Mouse (Mus musculus) embryo, embryonic 10 days (tissue): ENCODE results near the gene Fgfr2.

Experiments
- DNase-seq: peaks from one replicate; pipeline ENCODE4 v3.0.0-alpha.2; 2015; ENCODE audit warnings: low spot score

Fgfr2 gene

DNA sequence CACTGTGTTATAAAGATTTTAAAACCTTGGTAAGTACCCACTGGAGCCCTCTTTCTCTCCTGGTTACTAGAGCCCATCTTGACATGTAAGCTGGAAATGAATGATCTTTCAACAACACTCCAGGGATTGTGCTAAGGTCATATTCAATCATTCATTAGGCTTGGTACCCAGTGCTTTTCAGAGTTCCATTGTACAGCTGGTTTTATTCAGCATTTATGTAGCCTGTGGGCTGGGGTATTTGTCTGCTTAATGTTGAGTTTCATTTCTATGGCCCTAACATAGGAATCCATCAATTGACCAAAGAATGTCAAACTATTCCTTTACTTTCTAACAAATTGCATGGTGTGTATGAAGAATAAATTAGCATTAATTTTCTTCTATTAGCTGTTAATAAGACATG is 299.3 kb downstream of the Fgfr2 start:
- DNase-seq: no peak

DNA sequence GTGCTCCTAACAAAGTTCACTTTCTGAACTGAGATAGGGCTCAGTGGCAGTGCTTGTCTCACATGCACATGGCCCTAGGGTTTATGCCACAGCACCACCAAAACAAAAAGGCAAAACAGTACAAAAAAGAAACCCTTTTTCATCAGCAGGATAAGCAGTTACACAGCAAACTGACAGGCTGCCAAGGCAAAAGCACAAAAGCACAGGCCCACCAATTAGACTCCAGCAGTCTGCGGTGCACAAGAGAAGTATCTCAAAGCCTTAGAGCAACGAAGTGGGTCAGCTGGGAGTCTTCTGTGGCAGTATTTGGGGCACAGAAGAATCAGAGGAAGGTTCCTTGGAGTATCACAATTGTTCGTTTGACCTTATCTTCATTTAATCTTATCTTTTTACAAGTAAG is 302.5 kb downstream of the Fgfr2 start:
- no peak for DNase-seq

DNA sequence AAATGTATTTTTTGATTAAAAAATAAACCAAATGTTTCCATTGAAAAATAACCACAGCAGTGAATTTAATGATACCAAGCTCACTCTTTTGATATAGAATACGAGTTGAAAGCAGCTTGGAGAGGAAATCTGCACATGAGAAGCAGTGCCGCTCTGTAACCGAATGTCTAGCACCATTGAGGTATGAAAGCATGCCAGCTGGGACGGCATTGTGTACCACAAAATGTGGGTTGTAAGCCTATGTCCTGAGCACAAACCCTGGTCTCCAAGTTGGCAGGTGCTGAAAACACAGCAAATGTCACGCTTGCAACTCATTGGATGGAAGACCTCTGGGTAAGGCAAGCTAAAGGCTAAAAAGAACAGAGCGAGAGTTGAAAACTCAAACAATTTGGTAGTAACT is 306.1 kb downstream of the Fgfr2 start:
- no peak for DNase-seq

DNA sequence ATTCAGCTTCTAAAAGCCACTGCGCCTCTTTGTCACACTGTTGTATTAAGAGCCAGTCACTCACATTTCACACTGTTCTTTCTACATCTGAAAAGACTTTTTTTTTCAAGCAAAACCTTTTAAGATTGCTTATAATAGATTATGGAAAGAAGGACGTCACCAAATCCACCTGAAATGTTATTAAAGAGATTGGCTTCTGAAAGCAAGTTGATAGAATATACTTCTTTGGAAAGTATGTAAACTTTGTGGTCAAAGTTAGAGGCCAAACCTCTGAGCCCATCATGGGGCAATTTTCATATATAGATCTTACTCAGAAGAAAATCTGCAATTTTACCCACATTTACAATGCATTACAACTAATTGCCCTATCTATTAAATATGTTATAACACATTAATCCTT is 306.6 kb downstream of the Fgfr2 start:
- no peak for DNase-seq

DNA sequence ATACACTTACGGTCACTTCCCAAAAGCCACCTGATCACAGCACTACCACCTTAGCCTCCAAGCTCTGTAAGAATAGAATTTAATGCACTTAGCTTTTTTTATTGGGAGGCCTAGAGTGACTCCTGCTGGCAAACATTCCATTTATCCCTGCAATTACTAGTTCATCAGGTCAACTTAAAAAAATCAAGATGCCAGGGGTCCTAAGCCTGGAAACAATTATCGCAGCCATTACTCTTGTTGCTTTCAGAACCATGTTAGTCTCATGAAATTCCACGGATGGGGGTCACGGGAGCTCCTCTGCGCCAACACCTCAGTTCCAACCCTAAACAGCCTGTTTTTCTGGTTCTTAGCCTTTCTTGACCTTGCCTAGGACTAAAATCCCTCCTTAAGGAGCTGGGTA is 308.1 kb downstream of the Fgfr2 start:
- peak; percentile 69 for DNase-seq

DNA sequence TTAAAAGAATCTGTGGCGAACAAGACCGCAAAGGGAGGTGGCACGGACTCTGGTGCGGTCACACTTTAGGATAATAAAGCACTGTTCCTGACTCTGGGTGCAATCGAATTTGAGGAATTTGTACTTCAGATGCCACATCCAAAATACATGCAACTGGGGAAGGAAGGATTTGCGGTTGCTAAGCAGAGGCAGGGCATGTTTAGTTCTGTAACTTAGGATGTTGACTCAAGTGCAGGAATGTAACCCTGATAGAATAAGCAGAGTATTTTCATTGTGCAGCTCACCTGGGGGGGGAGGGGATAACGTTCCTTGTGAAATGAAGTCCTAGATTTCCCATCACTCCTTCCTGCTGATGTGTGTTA is 309.1 kb downstream of the Fgfr2 start:
- no peak for DNase-seq

DNA sequence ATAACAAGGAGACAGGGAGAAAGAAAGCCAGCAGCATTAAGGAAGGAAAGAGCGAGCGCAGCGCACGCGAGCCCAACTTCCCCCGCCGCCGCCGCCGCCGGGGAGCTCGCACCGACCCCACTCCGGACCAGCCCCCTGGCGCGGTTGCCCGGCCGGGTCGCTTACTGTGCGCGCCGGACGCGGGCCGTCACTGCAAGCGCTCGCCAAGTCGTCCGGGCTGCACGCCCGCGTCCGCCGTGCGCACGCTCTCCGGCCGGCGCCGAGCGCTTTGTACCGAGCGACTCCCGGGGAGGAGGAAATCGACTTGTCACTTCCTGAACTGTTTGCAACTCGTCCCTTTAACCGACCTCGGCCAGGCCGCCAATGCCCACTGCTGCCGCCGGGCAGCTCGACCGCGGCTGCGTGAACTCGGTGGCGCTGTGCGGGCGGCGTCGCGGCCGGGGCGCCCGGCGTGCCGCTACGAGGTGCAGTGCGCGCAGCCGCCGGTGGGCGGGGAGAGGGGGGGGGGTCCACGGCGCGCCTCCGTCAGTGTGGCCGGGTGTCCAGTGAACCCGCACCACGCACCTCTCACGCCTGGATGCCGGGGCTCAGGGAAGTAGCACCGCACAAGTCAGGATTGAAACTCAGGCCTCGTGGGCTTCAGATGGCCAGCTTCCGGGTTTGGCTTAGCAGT is 309.6 kb downstream of the Fgfr2 start, which contains the start of gene Fam53b:
TSS of gene Fam53b (minus strand) at position 471 of the 673 bp plus-strand sequence.
- peak; percentile 76 for DNase-seq

DNA sequence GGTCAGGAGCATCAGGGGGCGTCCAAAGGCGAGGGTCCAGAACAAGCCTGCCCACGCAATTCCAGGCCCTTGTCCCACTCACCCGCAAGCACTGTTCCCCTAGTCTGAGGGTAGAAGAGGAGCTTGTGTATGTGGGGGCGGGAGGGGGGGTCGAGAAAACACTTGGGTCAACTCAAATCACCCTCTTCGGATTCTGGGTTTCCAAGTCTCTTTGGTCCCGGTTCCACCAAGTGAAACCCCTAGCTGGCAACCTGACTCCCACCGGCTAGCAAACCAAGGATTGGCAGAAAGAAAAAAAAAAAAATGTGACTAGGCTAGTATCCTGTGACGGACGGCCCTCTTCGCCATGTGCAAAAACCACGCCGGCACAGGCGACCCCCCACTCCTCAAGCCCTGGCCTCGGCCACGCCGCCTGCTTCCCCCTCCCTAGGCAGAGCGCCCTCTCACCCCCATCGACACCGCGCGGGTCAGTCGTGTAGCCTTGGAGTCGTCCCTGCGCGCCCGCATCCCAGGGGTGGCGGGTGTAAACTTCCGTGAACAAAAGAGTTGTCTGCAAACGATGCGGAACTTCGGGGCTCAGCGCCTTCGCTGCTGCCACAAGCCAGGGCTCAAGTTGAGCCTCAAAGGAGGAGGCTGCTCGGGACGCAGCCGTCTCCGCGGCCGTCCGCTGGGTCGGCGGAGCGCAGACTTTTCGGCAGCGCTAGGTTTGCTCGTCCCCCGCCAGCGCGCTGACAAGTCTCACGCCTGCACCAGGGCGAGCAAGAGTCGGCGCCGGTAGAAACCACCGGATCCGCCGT is 310.3 kb downstream of the Fgfr2 start:
- DNase-seq: peak; percentile 69

DNA sequence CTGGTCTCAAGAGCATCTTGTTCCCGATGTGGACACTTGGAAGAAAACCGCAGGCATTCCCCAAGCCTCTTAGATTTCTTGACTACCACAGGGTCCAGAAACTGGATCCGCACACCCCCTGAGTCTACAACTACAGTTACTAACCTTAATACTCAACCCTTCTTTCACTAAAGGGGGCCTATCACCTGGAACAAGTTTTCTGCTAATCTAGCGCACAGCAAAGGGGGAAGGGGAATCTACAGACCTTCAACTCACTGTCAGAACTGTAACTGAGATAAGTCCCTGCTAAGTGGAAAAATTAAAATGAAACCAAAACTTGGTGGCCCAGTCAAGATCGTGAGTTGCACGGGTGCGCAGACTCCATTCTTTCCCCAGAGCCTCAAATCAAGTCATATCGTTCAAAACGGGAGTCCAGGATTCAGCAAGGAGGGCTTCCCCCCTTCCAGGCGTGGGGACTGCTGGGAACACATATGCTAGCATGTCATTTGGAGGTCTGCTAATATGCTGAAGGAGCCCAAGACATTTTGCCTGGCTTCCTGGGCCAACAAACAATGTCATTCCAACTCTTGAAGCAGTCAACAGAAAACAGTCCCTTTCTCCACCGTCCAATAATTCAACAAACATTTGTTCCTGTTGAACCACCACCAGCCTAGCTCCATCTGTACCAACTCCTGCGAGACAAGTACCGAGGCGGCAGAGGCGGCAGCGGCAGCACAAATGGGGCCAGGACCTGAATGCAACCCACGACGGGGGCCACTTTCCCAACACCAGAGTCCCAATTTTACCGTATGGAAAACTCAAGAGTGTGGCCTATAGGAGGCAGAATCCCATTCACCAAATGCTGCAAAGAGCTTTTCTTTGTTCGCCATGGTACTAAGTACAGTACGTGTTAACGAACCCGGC is 311.2 kb downstream of the Fgfr2 start:
- DNase-seq: peak; percentile 58

DNA sequence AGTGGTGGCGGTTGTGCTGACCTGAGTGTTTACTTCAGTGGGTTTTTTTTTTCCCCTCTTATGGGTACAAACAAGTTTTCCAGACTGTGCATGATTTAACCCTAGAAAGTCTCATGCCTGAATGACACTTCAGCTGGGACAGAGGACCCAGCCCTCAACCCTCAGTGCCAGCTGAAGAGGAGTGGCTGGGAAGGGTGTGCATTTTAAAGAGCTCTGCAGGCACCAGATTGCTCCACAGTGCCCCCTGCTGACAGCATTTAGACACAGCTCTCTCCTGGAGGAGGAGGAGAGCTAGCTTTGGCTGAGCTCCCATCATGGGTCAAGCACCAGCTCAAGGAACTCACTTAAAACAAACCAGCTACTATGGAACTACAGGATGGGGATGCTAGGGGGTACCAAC is 312.3 kb downstream of the Fgfr2 start:
- DNase-seq: peak; percentile 93

DNA sequence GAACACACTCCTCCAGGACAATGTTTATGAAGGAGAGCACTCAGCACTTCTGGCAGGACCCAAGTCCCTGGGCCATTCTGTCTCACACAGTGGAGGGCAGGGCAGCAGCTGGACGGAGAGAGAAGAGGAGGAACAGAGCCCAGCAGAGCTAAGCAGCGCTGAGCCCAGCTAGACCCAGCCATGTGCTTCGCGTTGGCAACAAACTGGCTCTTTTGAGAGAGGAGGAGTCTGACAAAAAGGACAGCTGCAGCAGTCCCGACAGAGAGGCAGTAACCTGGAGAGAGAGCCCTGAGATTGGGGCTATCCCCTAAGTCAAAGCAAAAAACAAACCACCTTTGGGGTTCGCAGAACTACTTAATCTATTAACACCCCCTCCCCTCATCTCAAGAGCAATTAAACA is 312.8 kb downstream of the Fgfr2 start:
- DNase-seq: peak; percentile 61

DNA sequence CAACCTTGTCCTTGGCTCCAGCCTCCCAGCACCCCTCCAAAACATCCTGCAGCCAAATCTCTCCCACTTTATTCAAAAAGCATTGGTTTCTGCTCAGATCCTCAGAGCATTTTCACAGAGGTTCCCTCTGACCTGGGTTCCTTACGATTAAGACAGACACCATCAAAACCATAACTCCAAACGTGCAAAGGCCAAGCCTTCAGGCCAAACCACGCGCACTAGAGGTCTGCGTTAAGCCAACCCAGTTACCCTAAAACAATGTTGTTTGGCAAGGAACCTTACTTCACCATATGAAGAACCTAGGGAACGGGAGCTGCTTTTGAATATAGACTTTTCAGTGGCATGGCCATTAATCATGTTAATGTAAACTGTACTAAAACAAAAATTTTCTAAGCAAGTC is 313.4 kb downstream of the Fgfr2 start:
- DNase-seq: no peak

DNA sequence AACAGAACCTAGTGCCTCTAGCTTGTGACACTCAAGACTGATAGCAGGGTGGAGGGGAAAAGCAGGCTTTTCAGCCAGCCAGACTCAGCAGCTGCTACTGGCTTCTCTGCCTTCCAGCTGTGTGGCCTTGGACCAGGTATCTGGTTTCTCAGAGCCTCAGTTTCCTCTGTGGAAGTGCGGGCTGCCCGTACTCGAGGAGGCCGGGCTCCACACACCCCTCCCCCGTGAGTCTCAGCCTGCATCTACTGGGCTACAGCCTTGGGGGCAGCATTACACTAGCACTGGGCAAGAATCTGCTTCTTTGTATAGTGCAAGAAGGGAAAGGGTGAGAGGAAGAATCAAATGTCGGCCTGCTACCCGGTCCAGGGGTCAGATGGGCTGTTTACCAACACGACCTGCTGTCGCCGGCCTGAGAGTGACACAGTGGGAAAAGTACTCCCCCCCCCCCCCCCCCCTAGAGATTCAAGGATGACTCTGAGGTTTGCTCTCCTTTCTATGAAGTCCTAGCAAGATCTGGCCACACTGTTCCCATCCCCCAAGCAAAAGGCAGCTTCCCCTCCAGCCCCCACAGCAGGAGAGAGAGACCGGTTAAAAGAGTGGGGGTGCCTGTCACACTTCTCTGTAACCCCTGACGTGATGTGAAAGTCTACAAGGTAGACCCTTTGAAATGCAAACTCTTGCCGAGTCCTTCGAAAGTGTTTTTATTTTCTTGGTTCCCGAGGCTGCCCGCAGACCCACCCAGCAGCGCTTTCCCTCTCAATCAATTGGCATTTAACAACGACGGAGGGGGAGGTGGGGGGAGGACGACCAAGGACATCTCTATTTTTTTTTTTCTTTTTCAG is 314.1 kb downstream of the Fgfr2 start:
- DNase-seq: peak; percentile 73

DNA sequence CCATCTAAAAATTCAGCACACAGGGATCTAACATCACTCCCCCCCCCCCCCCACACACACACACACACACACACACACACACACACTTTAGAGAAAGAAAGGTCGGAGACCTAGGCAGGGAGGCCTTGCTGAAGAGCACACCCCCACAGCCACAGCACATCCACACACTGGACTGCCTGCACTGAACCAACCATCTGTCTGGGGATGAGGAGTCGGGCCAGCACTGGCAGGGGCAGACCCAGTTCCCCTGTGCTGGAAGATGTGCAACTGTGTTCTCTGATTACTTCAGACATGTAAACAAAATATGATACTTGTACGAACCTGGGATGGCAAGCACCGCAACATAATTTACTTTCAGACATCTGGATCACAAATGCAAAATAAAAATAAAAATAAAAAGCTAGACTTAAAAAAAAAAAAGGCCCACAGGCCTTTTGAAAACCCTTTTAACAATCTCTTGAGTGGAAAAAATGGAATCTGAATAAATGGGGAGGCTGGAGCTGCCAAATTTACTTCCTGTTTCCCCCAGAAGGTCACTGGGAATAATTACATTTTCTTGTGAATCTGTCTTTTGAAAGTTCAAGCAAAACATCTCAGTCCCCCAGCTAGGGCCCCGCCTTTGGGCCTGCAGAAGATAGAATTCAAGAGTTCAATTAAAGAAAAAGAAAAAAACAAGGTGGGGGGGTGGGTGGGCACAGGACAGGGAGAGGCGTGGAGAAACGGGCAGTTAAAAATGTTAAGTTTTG is 314.9 kb downstream of the Fgfr2 start:
- DNase-seq: peak; percentile 28

DNA sequence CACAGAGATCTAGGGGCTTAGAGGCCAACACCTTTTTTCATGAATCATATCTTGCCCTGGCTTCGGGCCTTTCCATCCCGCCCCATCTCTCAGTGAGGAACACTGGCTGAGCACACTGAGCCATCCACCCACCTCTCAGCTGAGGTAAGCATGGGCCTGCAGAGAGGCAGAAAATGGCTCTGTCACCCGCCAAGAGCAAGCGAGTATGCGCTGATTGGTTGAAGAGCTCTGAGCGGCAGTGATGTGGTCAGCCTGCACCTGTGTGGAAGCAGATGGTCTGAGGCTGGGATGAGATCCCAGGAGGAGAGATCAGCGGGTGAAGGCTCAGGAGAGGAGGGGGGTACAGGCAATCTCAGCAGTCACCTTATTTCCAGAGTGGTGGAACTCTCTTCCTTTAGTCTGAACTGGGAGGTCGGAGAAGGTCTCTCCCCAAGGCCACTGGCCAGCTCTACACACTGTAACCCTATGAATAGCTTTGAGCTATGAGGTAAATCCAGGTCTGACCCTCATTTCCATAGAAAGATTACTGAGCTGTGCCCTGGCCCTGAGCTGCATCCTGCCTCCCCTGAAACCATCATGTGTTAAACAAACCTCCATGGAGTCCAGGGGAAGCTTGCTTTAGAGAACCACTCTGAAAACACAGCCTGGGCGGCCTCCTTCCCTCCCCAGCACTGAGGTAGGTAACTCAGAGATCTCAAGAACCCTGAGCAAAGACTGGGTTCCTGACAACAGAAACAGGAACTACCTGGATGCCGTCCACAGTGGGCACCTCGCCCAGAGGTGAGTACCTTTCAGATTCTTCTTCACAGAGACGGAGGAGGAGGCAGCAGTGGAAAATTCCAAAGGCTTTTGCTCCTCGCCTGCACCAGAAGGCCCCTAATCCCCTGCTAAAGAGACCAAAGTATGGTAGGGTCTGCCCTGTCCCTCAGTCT is 316.0 kb downstream of the Fgfr2 start:
- no peak for DNase-seq

DNA sequence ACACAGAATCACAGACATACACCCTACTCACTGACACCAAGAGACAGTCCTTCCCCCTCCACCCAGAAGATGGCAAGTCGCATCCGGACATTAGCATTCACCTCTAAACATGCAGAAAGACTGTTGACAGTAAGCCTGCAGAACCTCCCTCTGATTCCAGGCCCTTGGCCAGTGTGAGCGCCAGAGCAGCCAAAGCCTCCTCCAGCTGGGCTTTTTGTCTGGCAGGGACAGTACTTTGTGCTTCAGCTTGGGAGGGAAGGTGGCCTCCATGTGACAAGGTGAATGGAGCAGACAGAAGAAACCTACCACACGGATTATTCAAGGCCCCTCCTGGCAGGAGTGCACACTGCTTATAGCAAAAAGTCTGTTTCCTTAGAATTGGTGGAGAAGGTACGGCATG is 316.9 kb downstream of the Fgfr2 start:
- DNase-seq: no peak

DNA sequence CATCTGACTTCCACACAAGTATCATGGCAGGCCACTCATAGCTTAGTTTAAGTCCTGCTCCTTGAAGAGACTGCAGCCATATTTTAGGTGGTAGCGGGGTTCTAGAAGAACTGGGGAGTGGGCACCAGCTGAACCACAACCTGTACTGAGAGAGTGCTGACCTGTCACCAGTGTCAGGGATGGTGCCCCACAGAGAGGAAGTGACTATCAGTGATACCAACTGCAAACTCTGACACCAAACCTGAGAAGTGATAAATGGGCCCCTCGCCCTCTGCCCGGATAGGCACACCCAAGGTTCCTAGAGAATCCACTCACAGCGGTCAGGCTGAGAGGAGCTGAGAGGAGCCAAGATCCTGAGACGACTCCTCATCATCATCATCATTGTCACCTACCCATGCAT is 318.2 kb downstream of the Fgfr2 start:
- no peak for DNase-seq

DNA sequence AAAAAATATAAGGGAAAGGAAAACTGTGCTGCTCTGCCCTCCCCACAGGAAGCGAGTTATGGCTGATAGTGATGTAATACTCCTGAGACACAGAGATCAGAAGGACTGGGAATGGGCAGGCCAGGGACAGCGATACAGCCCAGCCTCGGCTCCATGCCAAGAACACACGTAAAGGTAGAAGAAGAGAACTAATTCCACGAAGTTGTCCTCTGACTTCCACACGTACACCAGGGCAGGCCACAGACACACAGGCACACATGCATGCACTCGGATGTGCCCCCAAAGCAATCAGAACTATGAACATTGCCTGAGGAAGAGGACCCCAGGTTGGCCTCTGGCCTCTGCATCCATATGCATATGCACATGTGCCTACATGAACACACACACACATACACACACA is 318.7 kb downstream of the Fgfr2 start:
- DNase-seq: no peak

DNA sequence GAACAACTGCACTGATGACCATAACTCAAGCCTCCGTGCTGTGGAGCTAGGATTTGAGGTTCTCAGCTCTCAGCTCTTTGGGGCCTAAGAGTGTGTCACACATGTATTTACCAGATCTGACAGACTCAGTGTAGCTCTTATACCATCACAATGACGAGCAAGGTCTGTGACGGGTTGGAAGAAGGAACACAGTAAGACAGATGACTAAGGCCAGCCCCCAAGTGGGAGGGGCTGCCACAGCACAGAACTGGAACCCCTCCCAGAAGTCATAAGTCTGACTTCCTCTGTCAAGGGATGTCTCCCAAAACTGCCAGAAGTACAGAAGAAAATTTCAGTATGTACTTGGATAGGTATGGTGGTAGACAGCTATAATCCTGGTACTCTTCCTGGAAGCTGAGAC is 319.2 kb downstream of the Fgfr2 start:
- DNase-seq: no peak

DNA sequence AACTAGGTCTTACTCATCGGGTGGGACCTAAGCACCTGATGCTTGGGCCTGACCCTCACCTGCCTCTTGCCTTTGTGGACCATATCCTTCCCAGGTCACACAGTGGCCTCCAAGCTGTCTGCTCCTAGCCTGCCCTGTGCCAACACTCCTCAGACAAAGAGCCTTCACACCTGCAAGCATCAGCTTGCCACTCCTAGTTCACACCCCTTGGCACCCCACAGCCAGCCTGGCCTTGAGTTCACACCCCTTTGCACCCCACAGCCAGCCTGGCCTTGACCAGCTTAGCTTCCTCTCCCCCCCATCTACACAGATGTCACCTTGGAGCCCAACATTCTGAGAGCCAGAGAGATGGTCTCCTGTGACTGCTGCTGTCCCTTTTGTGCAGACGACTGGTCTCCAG is 319.8 kb downstream of the Fgfr2 start:
- DNase-seq: no peak
